Mouse (Mus musculus): ENCODE data around the gene Lhx6. TPM values are rescaled to one million over a fixed set of nuclear protein-coding genes. Genes with fewer than 3 reads are reported as not detected.
"Not testable (repeated sequence)": the region's sequence is repeated elsewhere in the genome, so short reads cannot be mapped to it uniquely, and the experiment has no call there.

The Lhx6 gene
- 8.2 and 8.5 TPM in 2 replicates for polyA plus RNA-seq (2012; rRNA removed)

GRCm38 (mm10) chr2:36104956-36105741, at the start of gene Lhx6:
Lhx6 (minus strand) TSS chr2:36105408.
- Histone ChIP-seq H3K4me3 (ENCODE audit: insufficient read depth, low read length) (peak within 1 kb of the TSS; percentile 6; the same call in 1 of the 2 replicates), H3K4me1 (ENCODE audit: control insufficient read depth, insufficient read depth, low read length) (no peaks in the 10 kb centered on the region), H3K27ac (ENCODE audit: insufficient read depth, low read length) (no peak within 1 kb of the TSS)
- TF ChIP-seq CTCF (IDR thresholded peaks at IDR 0.05; ENCODE audit: extremely low read depth, insufficient read depth, low read length) = no peak
- TF ChIP-seq POLR2A (IDR thresholded peaks at IDR 0.05; ENCODE audit: extremely low read depth, insufficient read depth, low read length) = no peak

GRCm38 (mm10) chr2:36152401-36152800, 47.2 kb upstream of the Lhx6 start:
- H3K4me3 ChIP-seq (ENCODE audit: insufficient read depth, low read length); H3K4me1 ChIP-seq (ENCODE audit: control insufficient read depth, insufficient read depth, low read length); H3K27ac ChIP-seq (ENCODE audit: insufficient read depth, low read length): not testable (repeated sequence)

- no peaks in the 10 kb centered on the region for H3K4me1 ChIP-seq (ENCODE audit: control insufficient read depth, insufficient read depth, low read length)
- H3K27ac ChIP-seq (ENCODE audit: insufficient read depth, low read length) = no peak overlapping the region
- TF ChIP-seq POLR2A (IDR thresholded peaks at IDR 0.05; ENCODE audit: extremely low read depth, insufficient read depth, low read length) = no peak
- no peak for TF ChIP-seq CTCF (IDR thresholded peaks at IDR 0.05; ENCODE audit: extremely low read depth, insufficient read depth, low read length)
- no peak overlapping the region for H3K4me3 ChIP-seq (ENCODE audit: insufficient read depth, low read length)
Measured at GRCm38 (mm10) chr2:36148876-36149365, 43.7 kb upstream of the Lhx6 start.

- no peak overlapping the region for H3K4me3 ChIP-seq (ENCODE audit: insufficient read depth, low read length)
- TF ChIP-seq CTCF (IDR thresholded peaks at IDR 0.05; ENCODE audit: extremely low read depth, insufficient read depth, low read length) = no peak
- no peak for TF ChIP-seq POLR2A (IDR thresholded peaks at IDR 0.05; ENCODE audit: extremely low read depth, insufficient read depth, low read length)
- no peak overlapping the region for H3K27ac ChIP-seq (ENCODE audit: insufficient read depth, low read length)
- peaks cover 2% of the 10 kb centered on the region; the same call in 1 of the 2 replicates for H3K4me1 ChIP-seq (ENCODE audit: control insufficient read depth, insufficient read depth, low read length)
Measured at GRCm38 (mm10) chr2:36139096-36139495, 33.9 kb upstream of the Lhx6 start.

- peaks cover 2% of the 10 kb centered on the region; the same call in 1 of the 2 replicates for H3K4me1 ChIP-seq (ENCODE audit: control insufficient read depth, insufficient read depth, low read length)
- H3K4me3 ChIP-seq (ENCODE audit: insufficient read depth, low read length) = peak within 1 kb of the TSS; percentile 93
- peak within 1 kb of the TSS; percentile 97 for H3K27ac ChIP-seq (ENCODE audit: insufficient read depth, low read length)
- TF ChIP-seq POLR2A (IDR thresholded peaks at IDR 0.05; ENCODE audit: extremely low read depth, insufficient read depth, low read length) = peak; percentile 60
- TF ChIP-seq CTCF (IDR thresholded peaks at IDR 0.05; ENCODE audit: extremely low read depth, insufficient read depth, low read length) = no peak
Measured at GRCm38 (mm10) chr2:36136300-36136941, 31.2 kb upstream of the Lhx6 start, which contains the start of the genes Mrrf and Rbm18. Mrrf (plus strand) TSS chr2:36136389. Rbm18 (minus strand) TSS chr2:36136773.

DNA sequence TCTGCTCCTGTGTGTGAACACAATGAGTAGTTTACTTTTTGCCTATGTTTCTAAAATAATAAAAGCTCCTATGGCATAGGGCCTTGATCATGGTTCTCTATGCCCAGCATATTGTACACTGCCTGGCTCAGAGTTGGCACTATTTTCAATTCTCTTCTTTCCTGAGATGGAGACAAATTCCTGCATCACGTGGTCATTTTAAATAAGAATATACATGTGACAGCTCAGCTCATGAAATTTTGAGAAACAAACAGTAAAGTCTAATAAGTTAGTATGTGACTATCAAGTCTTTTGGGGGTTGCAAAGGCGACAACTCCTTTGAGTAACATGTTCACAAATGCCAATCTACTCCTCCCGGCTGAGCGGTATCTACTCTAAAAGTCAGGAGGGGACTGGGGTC, 30.7 kb upstream of the Lhx6 start:
- Histone ChIP-seq H3K4me1 (ENCODE audit: control insufficient read depth, insufficient read depth, low read length) (peaks cover 2% of the 10 kb centered on the region; the same call in 1 of the 2 replicates), H3K4me3 (ENCODE audit: insufficient read depth, low read length) (peak overlapping the region; percentile 93), H3K27ac (ENCODE audit: insufficient read depth, low read length) (peak overlapping the region; percentile 97)
- TF ChIP-seq CTCF (IDR thresholded peaks at IDR 0.05; ENCODE audit: extremely low read depth, insufficient read depth, low read length) (no peak), POLR2A (IDR thresholded peaks at IDR 0.05; ENCODE audit: extremely low read depth, insufficient read depth, low read length) (no peak)

DNA sequence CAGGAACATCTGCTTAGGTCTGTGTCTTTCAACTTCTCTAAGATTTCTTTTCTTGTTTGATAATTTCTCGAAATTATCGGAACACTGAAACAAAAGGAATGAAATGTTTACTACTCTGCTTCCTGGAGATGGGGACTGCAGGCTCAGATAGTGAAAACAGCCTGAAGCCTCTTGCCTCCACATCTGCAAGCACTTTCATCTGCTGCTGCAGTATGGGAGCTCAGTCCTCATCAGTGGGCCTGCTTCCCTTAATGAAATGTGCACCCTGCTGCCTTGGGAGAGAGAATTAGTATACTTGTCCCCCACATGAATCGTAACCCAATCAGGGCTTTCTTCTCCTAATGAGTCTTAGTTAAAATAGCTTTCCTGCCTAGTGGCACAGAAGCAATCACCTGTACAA, 23.8 kb upstream of the Lhx6 start:
- no peak for TF ChIP-seq CTCF (IDR thresholded peaks at IDR 0.05; ENCODE audit: extremely low read depth, insufficient read depth, low read length)
- no peak for TF ChIP-seq POLR2A (IDR thresholded peaks at IDR 0.05; ENCODE audit: extremely low read depth, insufficient read depth, low read length)
- Histone ChIP-seq H3K4me1 (ENCODE audit: control insufficient read depth, insufficient read depth, low read length) (no peaks in the 10 kb centered on the region; the same call in 1 of the 2 replicates), H3K4me3 (ENCODE audit: insufficient read depth, low read length) (no peak overlapping the region), H3K27ac (ENCODE audit: insufficient read depth, low read length) (no peak overlapping the region)

- Histone ChIP-seq H3K4me3 (ENCODE audit: insufficient read depth, low read length) (no peak overlapping the region), H3K4me1 (ENCODE audit: control insufficient read depth, insufficient read depth, low read length) (no peaks in the 10 kb centered on the region; the same call in 1 of the 2 replicates), H3K27ac (ENCODE audit: insufficient read depth, low read length) (no peak overlapping the region)
- TF ChIP-seq CTCF (IDR thresholded peaks at IDR 0.05; ENCODE audit: extremely low read depth, insufficient read depth, low read length) (no peak), POLR2A (IDR thresholded peaks at IDR 0.05; ENCODE audit: extremely low read depth, insufficient read depth, low read length) (no peak)
Measured at GRCm38 (mm10) chr2:36127973-36128372, 22.8 kb upstream of the Lhx6 start.

DNA sequence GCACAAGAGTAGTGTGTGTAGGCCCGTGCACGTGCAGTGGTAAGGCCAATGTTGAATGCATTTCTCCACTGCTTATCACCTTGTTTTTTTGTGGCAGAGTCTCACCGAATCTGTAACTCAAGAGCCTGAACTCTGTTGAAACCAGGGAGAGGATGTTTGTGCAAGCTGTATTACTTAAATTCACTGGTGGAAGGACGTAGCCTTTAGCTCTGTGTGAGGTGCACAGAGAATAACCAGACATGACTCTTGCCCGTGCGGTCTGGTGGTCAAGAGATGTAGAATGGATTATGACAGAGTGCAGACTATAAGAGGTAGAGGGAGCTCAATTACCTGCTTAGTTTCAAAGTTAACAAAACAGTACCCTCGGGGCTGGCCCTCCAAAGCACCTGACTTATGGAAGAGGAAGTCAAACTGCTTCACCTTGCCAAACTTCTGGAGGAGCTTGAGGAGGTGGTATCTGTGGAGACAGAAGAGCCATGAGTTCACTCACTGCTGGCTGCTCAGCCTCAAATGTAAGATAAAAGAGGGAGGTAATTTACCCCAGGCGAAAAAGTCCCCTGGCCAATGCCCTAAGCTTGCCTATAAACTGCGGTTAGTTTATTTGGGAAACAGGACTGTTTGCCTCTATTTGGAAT, 21.7 kb upstream of the Lhx6 start:
- no peak overlapping the region for H3K27ac ChIP-seq (ENCODE audit: insufficient read depth, low read length)
- TF ChIP-seq POLR2A (IDR thresholded peaks at IDR 0.05; ENCODE audit: extremely low read depth, insufficient read depth, low read length) (no peak), CTCF (IDR thresholded peaks at IDR 0.05; ENCODE audit: extremely low read depth, insufficient read depth, low read length) (no peak)
- H3K4me1 ChIP-seq (ENCODE audit: control insufficient read depth, insufficient read depth, low read length) = no peaks in the 10 kb centered on the region; the same call in 1 of the 2 replicates
- no peak overlapping the region for H3K4me3 ChIP-seq (ENCODE audit: insufficient read depth, low read length)
